Mouse (Mus musculus) intestine, postnatal 0 days (tissue): Measurements from ENCODE around the gene Tcerg1l. TPM values are rescaled to one million over a fixed set of nuclear protein-coding genes. Genes with fewer than 3 reads are reported as not detected.

Experiments used
- ATAC-seq: fragments of 200-750 bp; cut with Nextera tagmentation; 2 replicates; pipeline ENCODE4 v1.8.0; 2017; ENCODE audit warnings: mild to moderate bottlenecking, moderate TSS enrichment, moderate library complexity
- H3K27ac ChIP-seq: fragments of 300-500 bp; sonication (generic); 2 replicates; pipeline ENCODE4 v1.5.1; 2014; ENCODE audit warnings: mild to moderate bottlenecking, low read depth, low read length, moderate library complexity
- H3K27me3 ChIP-seq: fragments of 300-500 bp; sonication (generic); replicated peaks from 2 replicates; pipeline ENCODE4 v1.6.1; 2014; ENCODE audit warnings: low read length, mixed read lengths; ENCODE audit not compliant: control insufficient read depth, insufficient read depth
- H3K36me3 ChIP-seq: fragments of 300-500 bp; sonication (generic); 2 replicates; pipeline ENCODE4 v1.6.1; 2014; ENCODE audit warnings: mild to moderate bottlenecking, moderate library complexity; ENCODE audit not compliant: control insufficient read depth, insufficient read depth
- H3K4me1 ChIP-seq: fragments of 300-500 bp; sonication (generic); replicated peaks from 2 replicates; pipeline ENCODE4 v1.6.1; 2014; ENCODE audit warnings: antibody characterized with exemption, low read length, mixed read lengths; ENCODE audit not compliant: control insufficient read depth, insufficient read depth
- H3K4me2 ChIP-seq: fragments of 300-500 bp; sonication (generic); replicated peaks from 2 replicates; pipeline ENCODE4 v1.6.1; 2014; ENCODE audit warnings: low read depth, mild to moderate bottlenecking, moderate library complexity
- H3K4me3 ChIP-seq: fragments of 300-500 bp; sonication (generic); 2 replicates; pipeline ENCODE4 v1.5.1; 2014; ENCODE audit warnings: low read depth, low read length
- H3K9ac ChIP-seq: fragments of 300-500 bp; sonication (generic); 2 replicates; pipeline ENCODE4 v1.6.1; 2014; ENCODE audit warnings: mild to moderate bottlenecking, low read depth, low read length
- H3K9me3 ChIP-seq: fragments of 300-500 bp; sonication (generic); 2 replicates; pipeline ENCODE4 v1.6.1; 2016; ENCODE audit warnings: mixed run types; ENCODE audit not compliant: control insufficient read depth
- CTCF ChIP-seq: sonication (generic); IDR thresholded peaks from 2 replicates; pipeline ENCODE4 v1.5.1; 2016; ENCODE audit warnings: low read depth, mild to moderate bottlenecking, control low read depth, antibody characterized with exemption, moderate library complexity
- WGBS: fragments of 180-500 bp; shearing (Covaris S2); extraction: QIAGEN DNeasy Blood & Tissue Kit; methylation state at CpG from one replicate; pipeline ENCODE4 v1.1.7; 2014; 5-methylcytosine and 5-hydroxymethylcytosine counted together
- polyA plus RNA-seq: library from polyadenylated mRNA; unstranded; fragments of >200 nt; fragmentation: Nextera tagmentation; extraction: Ambion mirVana; gene quantifications from 2 replicates; pipeline ENCODE4 v1.2.1, GENCODE M21; 2015

The Tcerg1l gene
- polyA plus RNA-seq, 1 experiment from 2014 or later, result 0.29 TPM

DNA sequence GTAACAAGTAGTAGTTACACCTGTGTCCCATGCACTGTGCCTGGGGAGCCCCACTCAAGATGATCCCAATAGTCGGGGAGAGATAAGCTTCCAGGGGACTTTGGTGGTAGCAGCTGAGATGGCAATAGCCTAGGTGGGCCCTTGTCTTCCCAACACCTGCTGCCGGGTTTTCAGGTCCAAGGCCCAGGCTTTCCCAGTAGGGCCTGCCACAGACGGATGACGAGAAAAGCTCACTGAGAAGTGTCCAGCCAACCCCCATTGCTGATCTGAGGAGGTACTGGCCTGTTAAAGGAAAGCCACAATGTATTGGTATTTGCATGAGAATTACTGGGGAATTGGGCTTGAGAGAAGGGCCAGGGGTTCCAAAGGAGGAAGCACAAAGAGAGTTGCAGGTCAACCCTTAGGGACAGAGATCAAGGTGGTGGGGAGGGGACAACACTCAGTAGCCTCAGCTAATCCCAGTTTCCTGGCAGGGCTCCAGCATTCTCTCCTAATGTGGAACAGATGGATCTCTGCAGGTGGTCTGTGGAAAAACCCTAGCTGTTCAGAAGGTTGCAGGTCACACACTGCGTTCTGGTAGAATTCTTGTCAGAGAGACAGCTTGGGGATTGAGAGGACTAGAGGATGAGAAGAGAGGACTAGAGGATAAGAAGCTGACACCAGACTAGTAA is 129.4 kb downstream of the Tcerg1l start:
- no peak for ATAC-seq
- 82% methylated on average over 5 of the region's 5 CpGs for WGBS
- no peaks in the 10 kb centered on the region for H3K9me3 ChIP-seq
- H3K4me1 ChIP-seq, result no peaks in the 10 kb centered on the region
- no peak overlapping the region for H3K4me2 ChIP-seq
- H3K36me3 ChIP-seq, result no peaks in the 10 kb centered on the region
- no peak overlapping the region for H3K9ac ChIP-seq
- no peaks in the 10 kb centered on the region for H3K27me3 ChIP-seq
- no peak overlapping the region for H3K27ac ChIP-seq
- H3K4me3 ChIP-seq, result no peak overlapping the region
- TF ChIP-seq CTCF, result no peak

DNA sequence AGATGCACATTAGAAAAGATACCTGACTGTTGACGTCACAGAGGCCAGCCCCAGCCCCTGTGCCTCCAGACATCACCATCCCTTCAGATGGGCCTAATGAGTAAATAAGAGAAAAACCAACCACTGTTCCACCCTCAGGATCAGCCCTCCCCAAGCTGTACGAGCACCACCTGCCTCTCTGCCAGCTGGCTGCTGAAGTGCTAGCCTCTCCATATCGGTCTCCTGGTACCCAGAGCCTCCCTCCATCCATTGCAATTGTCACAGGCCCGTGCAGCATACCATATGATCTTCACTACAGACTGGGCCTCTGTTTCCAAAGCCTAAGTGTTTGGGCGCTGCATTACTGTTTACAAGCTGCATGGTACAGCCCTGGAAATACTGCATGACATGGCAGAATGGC is 148.9 kb downstream of the Tcerg1l start:
- no peak for ATAC-seq
- Histone ChIP-seq H3K27ac (no peak overlapping the region), H3K4me1 (no peaks in the 10 kb centered on the region), H3K9me3 (no peaks in the 10 kb centered on the region), H3K36me3 (no peaks in the 10 kb centered on the region), H3K4me2 (no peak overlapping the region), H3K9ac (no peak overlapping the region), H3K4me3 (no peak overlapping the region), H3K27me3 (no peaks in the 10 kb centered on the region)
- TF ChIP-seq CTCF, result no peak
- 79% methylated on average over 5 of the region's 5 CpGs for WGBS

- Histone ChIP-seq H3K4me3 (no peak overlapping the region), H3K4me1 (no peaks in the 10 kb centered on the region), H3K27ac (no peak overlapping the region), H3K4me2 (no peak overlapping the region), H3K9ac (no peak overlapping the region), H3K9me3 (no peaks in the 10 kb centered on the region), H3K27me3 (no peaks in the 10 kb centered on the region), H3K36me3 (no peaks in the 10 kb centered on the region)
- ATAC-seq, result no peak
- peak; percentile 61 for TF ChIP-seq CTCF
- 80% methylated on average over 3 of the region's 3 CpGs for WGBS
Observed at GRCm38 (mm10) chr7:138248176-138248575, 149.4 kb downstream of the Tcerg1l start.

GRCm38 (mm10) chr7:138246684-138247083 is 150.8 kb downstream of the Tcerg1l start:
- Histone ChIP-seq H3K4me2 (no peak overlapping the region), H3K4me1 (no peaks in the 10 kb centered on the region), H3K27ac (no peak overlapping the region), H3K36me3 (no peaks in the 10 kb centered on the region), H3K4me3 (no peak overlapping the region), H3K9me3 (no peaks in the 10 kb centered on the region), H3K27me3 (no peaks in the 10 kb centered on the region), H3K9ac (no peak overlapping the region)
- 44% methylated on average over 2 of the region's 2 CpGs for WGBS
- no peak for TF ChIP-seq CTCF
- no peak for ATAC-seq

GRCm38 (mm10) chr7:138242229-138242628 is 155.3 kb downstream of the Tcerg1l start:
- 50% methylated on average over 5 of the region's 5 CpGs for WGBS
- no peak for TF ChIP-seq CTCF
- no peaks in the 10 kb centered on the region for H3K9me3 ChIP-seq
- no peaks in the 10 kb centered on the region for H3K36me3 ChIP-seq
- no peak for ATAC-seq
- H3K4me3 ChIP-seq, result no peak overlapping the region
- H3K27me3 ChIP-seq, result no peaks in the 10 kb centered on the region
- no peaks in the 10 kb centered on the region for H3K4me1 ChIP-seq
- H3K27ac ChIP-seq, result no peak overlapping the region
- H3K9ac ChIP-seq, result no peak overlapping the region
- no peak overlapping the region for H3K4me2 ChIP-seq

DNA sequence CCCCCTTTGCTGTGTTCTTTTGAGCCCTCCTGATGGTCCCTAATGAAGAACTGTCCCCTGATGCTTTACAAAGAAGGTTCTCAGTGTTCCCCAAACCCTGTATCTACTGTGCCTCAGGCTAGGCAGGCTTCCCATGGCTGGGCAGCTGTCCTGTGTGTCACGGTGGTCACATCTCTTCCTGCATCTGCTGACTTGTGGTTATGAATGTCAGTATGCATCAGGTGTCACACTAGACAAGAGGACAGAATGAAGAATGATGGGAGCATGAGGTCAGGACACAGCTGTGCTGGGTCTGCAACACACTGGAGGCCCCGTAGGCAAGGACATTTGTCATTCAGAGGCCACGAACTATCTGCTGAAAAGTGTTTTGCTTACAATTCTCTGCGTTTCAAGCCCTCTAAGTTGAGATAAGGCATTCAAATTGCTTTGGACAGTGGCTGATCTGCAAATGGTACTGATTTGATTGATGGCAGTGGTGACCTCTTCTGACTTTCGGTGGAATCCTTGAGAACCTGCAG is 159.8 kb downstream of the Tcerg1l start:
- no peaks in the 10 kb centered on the region for H3K27me3 ChIP-seq
- H3K36me3 ChIP-seq, result no peaks in the 10 kb centered on the region
- H3K4me3 ChIP-seq, result no peak overlapping the region
- H3K9ac ChIP-seq, result no peak overlapping the region
- no peak overlapping the region for H3K4me2 ChIP-seq
- no peak for TF ChIP-seq CTCF
- WGBS, result 35% methylated on average over 5 of the region's 5 CpGs
- H3K9me3 ChIP-seq, result no peaks in the 10 kb centered on the region
- no peak for ATAC-seq
- no peaks in the 10 kb centered on the region for H3K4me1 ChIP-seq
- H3K27ac ChIP-seq, result no peak overlapping the region
